Mouse (Mus musculus): ENCODE measurements around the gene Steap3. TPM values are rescaled to one million over a fixed set of nuclear protein-coding genes. Genes with fewer than 3 reads are reported as not detected.

The Steap3 gene
- total RNA-seq, 4 experiments from 2014 or later = 14.5 to 19.1 (median 17.8) TPM

DNA sequence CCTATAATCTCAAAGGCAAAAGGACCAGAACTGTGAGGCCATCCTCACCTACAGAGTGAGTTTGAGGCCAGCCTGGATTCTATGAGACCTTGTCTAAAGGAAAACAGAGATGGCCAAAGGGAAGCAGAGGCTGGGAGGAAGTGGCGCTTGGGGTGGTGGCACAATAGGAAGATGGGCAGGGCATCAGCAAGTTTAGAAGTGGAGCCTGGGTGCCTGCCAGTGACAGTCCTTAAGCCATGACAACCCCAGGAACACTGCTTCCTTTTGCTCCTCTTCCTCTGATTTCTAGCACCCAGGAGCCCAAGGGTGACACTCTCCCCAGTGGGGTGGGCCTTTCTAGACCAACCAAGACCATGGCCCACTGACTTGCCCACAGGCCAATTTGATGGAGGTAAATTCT is 21.3 kb downstream of the Steap3 start:
- no peak for DNase-seq (ENCODE audit: low spot score in 2 of 2)

DNA sequence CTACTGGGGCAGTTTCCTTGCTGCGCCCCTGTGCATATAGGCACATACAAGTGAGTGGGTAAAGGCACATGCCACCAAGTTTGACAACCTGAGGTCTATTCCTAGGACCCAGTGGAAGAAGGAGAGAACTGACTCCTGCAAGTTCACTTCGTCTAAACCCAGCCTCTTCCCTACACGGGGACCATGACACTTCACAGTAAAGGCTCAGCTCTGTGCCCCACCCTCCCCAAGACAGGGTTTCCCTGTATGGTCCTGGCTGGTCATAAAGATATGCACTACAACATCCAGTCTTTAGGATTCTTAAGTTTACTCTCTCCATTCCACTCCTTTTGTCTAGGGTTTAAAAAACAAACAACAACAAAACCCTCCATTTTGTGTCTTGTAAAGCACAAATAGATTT is 21.9 kb downstream of the Steap3 start:
- DNase-seq (ENCODE audit: low spot score in 2 of 2) = no peak

DNA sequence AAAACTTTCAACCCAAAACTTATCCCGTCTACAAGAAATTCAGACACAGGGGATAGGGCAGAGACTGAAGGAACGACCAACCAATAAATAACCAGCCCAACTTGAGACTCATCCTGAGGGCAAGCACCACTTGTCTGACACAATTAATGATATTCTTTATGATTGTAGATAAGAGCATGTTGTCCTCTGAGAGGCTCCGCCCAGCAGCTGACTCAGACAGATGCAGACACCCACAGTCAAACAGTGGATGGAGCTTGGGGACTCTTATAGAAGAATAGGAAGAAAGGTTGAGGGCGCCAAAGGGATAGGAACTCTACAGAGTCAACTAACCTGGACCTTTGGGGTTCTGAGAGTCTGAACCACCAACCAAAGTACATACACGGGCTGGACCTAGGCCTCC is 22.7 kb downstream of the Steap3 start:
- no peak for DNase-seq (ENCODE audit: low spot score in 2 of 2)

DNA sequence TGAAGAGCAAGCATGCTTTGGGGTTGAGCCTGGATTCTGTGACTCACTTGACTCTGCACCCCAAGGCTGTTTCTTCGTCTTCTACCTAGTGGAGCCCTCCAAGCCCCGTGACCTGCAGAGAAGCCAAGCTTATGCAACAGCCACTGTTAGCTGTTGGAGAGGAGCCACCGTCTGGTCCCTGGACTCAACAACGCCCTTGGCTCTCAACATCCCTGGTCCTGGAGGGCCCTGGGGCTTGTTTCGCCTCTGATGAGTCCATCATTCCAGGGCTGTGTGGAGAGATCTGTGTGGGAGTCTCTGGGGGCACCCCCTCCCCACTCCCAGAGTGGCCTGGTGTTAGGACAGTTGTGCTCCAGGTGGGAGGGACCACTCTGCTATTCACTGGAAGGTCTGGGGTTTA is 24.3 kb downstream of the Steap3 start:
- peak; percentile 87 to 89 for DNase-seq (ENCODE audit: low spot score in 2 of 2)

DNA sequence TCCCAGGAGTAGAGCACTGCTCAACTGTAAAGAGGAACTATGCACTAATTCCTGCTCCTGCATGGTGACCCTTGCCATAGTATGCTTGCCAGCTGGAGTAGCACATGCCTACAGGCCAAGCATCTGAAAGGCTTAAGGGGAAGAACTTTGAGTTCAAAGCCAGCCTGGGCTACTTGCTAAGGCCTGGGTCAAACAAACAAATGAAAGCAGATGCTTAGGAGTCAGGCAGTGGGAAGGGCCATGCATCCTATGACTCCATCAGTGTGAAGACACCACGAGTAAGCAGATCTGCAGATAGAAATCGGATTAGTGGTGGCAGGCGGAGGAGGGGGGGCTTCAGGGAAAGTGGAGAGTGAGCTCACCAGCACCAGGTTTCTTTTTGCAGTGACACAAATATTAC is 25.2 kb downstream of the Steap3 start:
- no peak for DNase-seq (ENCODE audit: low spot score in 2 of 2)

DNA sequence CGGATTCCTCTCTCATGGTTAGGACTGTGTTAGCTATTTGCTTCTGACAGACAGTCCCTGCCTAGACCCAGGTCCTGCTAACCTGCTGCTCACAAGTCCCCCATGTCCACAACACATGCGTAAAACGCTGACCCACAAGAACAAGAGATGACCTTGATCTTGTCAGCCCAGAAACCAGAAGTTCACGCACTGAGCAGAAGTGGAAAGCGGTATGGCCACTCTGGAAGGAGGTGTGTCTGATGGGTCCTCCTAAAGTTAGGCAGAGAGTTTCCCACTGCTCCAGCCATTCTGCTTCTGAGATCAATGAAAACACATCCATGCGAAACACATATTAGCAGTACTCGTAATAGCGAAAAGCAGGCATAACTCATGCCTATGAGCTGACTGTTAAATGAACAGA is 25.6 kb downstream of the Steap3 start:
- DNase-seq (ENCODE audit: low spot score in 2 of 2) = no peak

DNA sequence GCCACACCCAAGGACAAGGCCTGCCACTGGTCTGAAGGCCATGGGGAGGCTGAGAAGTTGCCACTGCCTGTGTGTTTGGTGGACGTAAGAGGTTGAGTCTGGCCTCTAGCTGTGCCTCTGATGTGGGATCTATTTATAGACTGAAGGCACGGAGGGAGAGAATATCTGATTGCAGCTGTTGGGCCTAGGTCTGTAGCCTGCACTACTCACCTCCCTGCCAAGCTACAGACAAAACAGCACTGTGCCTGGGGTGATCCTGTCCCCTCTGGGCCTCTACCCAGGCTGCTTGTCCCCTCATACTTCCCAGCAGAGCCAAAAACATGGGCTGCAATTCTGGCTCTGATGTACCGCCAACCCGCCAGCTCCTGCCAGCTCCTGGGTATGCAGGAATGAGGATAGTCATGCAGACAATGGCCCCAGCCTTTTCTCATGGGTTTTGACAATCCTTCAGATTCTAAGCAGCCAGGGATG is 26.8 kb downstream of the Steap3 start:
- DNase-seq (ENCODE audit: low spot score in 2 of 2) = peak; percentile 40 to 62

DNA sequence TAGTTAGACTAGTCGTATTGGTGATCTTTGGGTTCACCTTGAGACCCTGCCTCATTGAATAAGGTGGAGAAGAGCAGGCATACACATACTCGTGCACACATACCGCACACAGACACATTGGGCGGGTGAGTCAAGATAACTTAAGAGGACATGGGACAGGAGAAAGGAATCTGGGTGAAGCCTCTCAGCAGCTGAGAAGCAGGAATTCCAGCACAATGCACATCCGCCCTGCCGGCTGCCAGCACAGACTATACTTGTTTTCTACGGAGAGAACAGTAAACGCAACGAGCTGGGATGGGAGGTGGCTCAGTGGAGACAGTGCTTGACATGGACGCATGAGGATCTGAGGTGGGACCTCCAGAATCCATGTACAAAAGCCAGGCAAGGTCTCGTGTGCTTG is 27.9 kb downstream of the Steap3 start:
- no peak for DNase-seq (ENCODE audit: low spot score in 2 of 2)

DNA sequence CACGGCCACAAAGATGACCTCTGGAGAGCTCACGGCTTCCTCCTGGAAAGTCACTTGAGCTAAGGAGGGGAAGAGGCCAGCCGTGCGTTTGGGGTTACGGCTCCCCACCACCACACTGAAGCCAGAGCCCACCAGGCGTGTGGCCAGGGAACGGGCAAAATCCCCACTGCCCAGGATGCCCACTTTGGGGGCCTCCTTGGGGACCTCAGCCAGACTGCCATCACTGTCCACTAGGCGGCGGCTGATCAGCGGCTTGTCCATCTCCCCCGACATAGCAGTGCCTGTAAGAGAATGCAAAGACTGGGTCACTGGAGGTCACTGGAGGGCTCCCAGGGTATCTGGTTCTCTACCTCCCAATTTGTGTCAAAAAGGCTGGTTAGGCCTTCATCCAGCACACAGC is 28.5 kb downstream of the Steap3 start:
- no peak for DNase-seq (ENCODE audit: low spot score in 2 of 2)

DNA sequence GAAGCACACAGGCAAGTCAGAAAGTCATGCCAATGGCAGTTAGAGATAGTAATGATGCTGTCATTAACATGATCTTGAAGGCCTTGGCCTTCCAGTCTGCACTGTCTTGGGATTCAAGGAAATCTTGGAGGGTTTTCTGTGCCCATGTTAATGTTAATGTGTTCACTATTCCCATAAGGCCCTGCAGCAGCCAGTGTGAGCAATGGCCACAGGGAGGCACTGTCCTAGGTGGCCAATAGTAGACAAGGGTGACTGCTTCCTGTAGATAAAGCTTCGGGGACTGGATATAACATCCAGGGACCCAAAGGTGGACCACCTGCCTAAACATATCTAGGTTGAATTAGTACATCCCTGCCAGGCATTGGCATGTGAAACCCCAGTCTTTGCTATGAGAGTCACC is 35.4 kb downstream of the Steap3 start:
- DNase-seq (ENCODE audit: low spot score in 2 of 2) = no peak

DNA sequence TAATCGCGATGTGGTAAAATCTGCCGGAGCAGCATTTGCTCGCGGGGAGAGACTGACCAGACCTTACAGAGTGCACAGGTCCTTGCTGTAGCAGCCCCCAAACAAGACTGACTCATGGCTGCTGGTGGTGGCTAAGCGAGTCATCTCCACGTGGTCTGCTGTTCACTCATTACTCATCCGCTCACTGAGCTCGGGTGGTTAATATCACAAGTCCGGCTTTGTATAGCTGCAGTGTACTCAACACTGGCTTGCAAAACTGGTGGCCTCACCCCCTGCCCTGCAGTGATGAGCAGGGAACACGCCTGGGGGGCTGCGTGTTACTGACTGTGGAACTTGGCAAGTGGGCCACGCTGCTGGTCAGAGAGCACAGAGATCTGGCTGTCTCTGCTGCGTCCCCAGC is 36.1 kb downstream of the Steap3 start:
- DNase-seq (ENCODE audit: low spot score in 2 of 2) = no peak

DNA sequence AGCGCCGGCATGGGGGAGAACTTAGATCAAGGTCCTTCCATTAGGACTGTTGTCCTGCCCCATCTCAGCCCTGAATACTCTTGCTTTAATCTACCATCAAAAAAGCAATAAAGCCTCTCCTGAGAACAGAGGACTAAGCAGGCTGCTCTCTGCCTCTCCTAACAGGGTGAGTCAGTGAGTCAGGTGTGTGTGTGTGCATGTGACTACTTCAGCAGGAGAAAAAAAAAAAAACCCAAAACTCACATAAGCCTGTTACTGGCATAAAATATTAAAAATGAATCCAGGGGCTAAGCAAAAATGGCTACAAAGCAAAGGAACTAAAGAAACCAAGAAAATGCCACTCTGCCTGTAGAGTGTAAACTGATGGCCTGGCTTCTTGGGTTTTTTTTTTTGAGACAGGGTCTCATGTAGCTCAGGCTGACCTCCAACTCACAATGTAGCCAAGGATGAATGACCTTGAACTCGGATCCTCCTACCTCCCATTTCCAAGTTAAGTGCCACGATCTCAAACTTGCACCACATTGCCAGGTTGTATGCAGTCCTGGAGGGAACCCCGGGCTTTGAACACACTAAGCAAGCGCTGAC is 36.8 kb downstream of the Steap3 start:
- DNase-seq (ENCODE audit: low spot score in 2 of 2) = no peak

DNA sequence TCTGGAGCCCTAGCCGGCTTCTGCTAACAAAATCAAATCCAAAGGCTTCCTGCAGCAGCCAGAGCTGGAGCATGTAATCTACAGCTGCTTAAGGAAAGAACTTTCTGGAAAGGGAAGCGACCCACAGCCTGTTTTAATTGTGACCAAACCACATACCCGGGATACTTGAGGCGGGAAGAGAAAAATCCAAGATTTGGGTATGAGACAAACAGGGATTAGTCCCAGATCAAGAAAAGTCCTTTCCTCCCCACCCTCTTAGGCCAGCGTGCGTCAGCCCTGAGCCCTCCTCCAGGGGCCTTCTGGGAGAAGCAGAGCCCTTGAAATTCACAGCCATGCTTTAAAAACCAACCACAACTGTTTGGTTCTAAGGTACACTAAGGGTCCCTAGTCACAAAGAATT is 40.3 kb downstream of the Steap3 start:
- no peak for DNase-seq (ENCODE audit: low spot score in 2 of 2)

DNA sequence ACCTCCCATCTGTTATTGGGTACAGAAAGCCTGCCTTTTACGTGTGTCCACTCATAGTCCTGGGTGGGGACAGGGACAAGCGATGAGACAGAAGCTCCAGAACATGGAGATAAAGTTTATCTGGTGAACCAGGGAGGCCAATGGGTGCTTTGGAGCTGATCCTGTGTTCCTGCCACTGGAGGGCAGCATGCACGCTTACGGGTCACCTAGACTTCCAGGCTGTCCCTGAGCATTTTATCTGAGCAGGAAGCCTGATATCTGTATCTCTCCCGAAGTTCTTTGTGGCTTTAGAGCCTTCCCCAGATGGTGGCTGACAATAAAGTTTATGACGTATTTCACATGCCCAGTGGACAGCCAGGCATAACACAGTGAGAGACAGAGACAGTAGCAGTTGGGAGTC is 41.2 kb downstream of the Steap3 start:
- DNase-seq (ENCODE audit: low spot score in 2 of 2) = no peak

DNA sequence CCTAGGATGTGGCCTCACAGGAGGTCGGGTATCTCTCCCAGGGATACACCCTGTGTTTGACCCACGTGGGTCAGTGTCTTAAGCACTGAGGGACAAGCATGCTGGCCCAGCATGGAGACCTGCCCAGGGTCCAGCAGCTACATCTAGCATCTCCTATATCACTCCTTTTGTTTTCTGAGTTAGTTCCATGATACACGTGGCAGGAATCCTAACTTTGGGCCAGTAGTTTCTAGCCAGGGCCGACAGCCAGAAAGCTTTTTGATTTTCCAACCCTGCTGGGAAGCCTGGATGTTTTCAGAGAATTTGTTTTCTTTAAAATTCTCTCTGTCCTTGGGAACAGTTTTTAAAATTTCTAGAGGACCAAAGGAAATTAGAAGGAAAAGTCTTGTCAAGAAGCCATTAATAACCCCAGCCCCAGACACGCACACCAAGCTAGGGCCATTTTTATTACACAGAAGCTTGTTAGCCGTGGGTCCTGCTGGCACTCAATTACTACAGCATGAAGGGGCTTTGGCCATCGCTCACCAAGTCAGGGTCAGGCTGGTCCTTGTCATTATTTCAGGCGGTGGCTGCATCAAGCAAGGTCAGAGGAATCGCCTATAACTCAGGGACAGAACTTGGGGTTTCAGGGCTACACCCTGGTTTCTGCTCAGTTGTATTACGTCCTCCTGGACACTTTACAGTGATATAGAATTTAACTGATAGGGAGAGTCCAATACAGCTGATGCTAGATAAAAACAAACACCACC is 42.6 kb downstream of the Steap3 start:
- DNase-seq (ENCODE audit: low spot score in 2 of 2) = peak; percentile 19 to 44

DNA sequence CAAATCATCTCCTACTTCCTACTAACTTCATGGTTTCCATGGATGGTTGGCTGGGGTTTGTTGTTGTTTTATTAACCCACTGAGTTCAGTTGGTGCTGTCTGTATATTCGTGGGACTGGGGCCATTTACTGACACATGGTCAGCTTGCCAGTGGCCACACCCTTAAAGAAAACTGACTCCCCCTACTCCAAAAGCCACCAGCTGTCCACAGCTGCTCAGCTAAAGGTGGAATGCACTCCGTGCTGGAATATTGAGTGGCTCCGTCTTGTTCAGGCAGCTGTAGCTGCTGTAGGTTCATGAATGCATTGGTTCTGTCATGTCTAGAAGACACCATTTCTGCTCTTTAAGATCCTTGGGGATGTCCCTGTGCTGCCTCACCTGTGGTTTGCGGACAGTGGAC is 48.9 kb downstream of the Steap3 start:
- DNase-seq (ENCODE audit: low spot score in 2 of 2) = no peak

DNA sequence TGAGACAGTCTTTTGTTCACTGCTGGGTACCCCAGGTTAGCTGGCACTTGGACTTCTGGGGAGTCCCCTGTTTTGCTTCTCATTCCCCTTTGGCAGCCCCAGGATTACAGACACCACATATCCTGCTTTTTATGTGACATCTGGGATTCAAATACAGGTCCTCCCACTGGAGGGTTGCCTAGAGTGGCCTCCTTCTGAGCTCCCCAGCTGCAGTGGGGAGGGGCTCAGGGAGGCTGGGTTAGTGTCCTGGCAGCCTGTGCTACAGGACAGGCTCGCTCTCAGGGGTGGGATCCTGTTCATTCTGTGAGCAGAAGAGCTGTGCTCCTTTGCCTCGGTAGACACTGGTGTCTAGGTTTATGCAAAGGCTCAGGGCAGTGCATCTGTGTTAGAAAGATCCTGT is 51.2 kb downstream of the Steap3 start:
- peak in 1 of 2 experiments; percentile 28 for DNase-seq (ENCODE audit: low spot score in 2 of 2)

DNA sequence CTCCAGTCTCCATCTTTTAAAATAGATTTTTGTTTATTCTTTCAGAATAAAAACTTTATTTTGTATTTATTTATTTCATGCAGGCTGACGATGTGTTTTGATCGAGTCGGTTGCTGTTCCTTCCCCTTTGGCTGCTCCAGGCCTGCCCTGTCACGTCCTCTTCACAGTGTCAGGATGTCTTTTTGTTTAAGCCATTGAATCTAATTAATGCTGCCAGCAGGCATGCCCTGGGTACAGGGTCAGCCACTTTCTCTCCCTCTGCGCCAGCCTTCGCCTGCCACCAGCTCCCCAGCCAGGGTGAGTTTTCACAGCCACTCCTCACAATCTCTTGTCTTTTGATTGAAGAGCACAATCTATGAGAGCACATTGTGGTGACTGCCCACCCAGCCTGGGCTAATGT is 51.7 kb downstream of the Steap3 start:
- no peak for DNase-seq (ENCODE audit: low spot score in 2 of 2)

DNA sequence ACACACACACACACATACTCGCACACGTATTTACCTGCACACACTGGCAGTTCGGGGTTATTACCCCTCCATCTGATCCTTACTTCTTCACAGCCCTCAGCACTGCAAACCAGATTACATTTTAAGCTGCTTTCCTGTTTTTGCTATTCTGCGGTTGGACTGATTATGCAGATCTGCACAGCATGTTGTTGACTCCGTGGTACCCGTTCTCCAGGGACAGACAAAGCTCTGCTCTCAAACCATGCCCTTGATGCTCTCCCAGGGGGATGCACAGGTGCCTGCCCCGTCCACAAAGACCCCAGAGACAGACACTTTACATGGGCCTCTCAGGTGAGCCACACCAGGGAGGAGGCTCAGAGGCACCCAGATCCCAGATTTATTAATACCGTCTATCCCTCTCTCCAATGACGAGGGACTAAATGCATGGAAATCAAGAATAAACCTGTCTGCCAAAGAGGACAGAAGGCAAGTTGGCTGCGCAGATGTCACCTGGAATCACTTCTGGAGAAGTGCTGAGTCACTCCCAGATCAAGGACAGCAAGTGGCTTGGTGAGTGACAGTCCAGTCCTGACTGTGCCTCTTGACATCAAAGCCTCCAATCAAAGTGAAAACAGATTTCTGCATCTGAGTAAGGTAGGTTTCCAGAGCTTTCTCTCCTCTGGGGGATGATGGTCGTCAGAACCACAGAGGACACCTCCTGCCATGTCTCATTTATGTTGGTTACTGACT is 63.8 kb downstream of the Steap3 start:
- DNase-seq (ENCODE audit: low spot score in 2 of 2) = no peak

DNA sequence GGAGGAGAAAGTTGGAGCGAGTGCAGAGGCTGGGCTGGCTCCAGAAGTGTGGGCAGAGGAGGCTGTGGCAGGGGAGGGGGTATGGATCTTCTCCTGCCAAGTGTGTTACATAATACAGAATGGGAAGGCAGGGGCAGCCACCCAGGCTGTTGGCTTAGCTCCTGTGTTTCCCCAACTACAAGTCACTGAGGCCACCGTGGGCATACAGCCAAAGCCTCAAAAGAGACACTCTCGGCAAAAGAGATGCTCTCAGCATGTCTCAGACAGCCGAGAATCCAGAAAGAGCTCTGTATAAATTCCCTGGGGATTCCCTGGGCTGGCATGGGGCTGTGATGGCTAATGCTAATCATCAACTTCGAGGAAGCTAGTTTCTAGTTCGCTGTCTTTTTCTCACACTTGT is 64.9 kb downstream of the Steap3 start:
- DNase-seq (ENCODE audit: low spot score in 2 of 2) = peak in 1 of 2 experiments; percentile 20

DNA sequence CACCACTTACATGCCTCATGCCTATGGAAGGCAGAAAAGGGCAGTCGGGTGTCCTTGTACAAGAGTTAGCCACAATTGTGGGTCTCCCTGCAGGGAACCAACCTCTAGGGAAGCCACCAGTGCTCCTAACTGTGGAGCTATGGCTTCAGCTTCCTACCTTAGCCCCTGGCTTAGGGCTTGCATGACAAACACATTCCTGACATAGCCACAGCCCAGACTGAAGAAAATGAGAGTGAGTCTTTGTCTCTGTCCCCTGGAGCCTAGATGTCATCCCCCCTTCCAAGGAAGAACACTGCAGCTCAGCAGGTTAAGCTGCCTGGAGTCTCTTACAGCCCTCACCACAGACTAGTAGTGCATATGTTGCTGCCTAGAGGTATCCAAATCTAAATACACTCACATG is 67.7 kb downstream of the Steap3 start:
- no peak for DNase-seq (ENCODE audit: low spot score in 2 of 2)

DNA sequence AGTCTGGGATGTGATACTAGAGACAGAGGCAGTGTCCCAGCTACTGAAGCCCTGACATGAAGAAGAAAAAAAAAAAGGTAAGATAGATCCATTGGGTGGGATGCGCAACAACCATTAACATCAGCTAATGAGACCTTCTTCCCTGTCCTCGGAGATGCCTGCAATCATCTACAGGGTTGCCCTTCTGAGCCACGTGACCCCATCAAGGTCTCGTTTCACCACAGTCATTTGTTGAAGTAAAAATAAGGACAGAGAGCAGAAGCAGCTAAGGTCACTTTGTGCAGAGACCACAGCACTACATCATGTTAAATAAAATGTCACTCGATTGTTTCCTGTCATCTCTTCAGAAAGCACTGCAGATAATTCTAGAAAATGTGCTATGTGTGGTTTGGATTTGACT is 68.7 kb downstream of the Steap3 start:
- no peak for DNase-seq (ENCODE audit: low spot score in 2 of 2)

DNA sequence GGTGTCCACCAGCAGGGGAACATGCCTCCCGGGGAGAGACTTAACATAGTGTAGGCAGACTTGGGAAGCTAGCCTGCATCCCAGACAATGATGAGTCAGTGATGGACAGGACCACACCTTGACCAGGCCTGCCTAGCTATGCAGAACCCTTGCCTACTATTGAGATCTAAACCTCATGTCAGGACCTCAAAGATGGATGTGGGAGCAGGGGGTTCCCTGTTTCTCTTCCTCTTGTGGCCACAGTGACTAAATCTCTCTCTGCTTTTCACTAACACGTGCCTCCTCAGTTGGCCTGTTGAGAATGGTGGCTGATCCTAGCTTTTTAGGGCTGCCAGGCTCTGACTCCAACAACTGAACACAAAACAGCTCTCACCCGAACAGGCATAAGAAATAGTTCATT is 70.0 kb downstream of the Steap3 start:
- DNase-seq (ENCODE audit: low spot score in 2 of 2) = no peak
